Mouse (Mus musculus) T-helper 1 cell (primary cell): ENCODE results near the gene Slc3a2.

Experiments
- in situ Hi-C: fragments of 300-600 bp; cut with MboI, MseI; formaldehyde crosslinking; loops from one replicate; pipeline ENCODE4 v1.15.1; 2025; ENCODE audit warnings: high pct_unique_total_duplicates

Slc3a2 gene

DNA sequence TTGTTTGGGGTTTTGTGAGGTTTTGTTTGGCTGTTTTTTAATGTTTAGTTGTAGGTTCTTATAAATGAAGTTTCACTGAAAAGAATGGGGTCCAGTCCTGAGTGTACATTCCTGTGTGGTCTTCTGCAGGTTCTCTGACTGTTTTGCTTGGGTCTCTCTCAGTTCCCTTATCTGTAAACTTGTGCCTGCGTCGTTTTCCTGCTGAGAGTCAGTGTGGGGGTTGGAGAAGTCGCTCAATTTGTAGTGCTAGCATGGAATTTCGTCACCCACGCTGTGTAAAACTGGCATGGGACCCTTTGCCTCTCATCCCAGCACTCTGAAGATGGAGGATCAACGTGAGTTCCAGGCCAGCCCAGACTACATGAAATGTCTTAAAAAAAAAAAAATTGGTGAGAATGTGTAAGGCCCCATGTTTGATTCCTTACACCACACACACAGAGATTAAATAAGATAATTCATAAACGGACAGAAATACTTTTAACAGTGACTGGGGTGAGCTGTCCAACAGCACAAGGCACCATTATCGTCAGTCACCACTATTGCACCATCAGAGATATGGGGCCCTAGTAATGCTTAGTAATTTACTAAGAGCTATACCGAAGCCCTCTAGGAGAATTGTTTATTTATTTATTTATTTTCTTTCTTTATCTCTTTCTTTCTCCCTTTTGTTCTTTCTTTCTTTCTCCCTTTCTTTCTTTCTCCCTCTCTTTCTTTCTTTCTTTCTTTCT lies 49.7 kb downstream of the Slc3a2 start:
- in situ Hi-C loops = no loop called here

DNA sequence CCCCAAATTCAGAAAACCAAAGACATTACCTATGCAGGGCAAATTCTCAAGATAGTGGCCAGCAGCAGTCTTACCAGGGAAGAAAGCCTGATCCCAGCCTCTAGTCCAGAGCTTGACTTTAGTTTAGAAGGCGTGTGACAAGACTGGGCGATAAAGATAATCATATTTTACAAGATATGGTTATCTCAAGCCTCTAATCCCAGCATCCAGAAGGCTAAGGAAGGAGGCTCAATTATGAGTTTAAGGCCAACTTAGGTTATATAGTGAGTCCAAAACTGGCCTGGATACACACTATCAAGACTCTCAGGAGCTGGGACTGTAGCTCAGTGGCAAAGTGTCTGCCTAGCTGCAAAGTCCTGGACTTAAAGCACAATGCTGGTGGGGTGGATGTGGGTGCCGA lies 50.3 kb downstream of the Slc3a2 start:
- in situ Hi-C loops = no loop called here

DNA sequence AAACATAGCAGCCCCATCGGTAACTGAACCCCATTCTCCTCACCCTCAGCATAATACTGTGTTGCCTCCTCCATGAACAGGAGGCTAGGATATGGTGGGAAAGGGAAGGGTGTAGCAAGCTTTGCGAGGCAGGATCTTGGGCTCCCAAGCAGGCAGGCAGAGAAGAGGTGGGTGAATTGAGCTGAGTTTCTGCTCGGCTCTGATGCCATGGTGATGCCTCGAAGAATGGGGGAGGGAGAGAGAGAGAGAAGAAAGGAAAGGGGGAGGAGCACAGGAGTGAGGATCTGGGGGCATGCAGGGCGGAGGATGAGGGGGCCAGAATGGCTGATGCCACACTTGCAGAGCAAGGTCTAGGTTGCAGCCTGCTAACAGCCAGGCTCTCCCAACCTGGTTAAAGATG lies 57.4 kb downstream of the Slc3a2 start:
- in situ Hi-C loops = no loop called here

DNA sequence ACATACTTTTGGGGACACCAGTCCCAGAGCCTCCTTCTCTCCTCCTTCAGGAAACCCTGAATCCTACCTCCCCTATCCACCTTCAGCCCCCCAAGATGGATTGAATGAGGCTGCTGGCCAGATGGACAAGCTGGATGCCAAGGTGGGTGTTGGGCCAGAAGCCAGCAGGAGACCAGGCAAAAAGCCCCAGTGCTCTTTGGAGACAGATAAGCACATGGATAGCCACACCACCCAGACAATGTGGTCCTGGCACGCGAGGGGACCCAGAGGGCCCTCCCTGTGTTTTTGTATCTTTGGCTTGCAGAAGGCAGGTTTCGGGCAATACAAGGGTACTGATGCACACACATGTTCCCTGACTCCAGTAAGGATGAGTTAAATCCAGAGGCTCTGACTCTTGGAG lies 58.3 kb downstream of the Slc3a2 start:
- in situ Hi-C loops = no loop called here

DNA sequence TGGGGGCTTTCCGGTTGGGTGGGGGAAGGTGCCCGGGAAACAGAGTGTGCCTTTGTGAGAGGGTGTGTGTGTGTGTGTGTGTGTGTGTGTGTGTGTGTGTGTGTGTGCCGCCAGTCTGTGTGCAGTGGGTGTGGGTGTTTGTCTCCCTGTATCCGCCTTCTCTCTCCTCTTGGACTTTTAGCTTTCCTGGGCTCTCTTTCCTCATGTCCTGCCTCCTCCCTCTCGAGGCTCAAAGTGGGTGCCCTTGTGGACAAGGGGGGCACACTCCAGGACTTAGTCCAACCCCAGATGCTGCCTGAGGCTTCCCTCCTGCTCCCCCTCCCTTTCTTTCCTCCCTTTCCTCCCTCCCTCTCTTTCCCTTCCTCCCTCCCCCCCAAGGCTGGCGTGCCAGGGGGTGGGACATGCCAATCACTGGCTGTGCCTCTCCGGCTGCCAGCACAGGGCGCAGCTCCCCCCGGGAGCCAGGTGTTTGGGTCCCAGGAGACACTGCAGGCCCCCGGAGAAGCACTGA lies 59.2 kb downstream of the Slc3a2 start:
- in situ Hi-C loops = no loop called here

DNA sequence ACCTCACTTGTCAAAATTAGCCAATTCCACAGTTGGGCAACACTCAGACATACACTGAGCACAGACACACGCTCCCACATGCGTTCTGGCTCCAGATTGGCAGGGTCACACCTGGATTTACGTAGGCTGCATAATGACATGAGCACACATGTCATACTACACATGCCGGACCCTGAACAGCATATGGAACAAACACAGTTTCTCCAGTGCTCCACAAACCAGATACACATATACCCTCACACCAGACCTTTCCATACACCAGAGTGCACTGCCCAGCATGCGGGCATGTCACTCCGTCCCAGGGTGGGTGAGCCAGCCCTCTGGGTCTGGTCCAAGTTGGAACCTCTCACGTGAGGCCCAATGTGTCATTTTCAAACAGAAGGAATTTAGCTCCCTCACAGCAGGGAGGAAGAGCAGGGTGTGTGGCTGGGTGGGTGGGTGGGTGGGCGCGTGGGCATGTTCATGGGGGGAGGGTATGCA lies 59.8 kb downstream of the Slc3a2 start, which contains the start of gene Chrm1:
TSS of gene Chrm1 (plus strand) at position 430 of the 480 bp plus-strand sequence.
- in situ Hi-C loops = no loop called here

DNA sequence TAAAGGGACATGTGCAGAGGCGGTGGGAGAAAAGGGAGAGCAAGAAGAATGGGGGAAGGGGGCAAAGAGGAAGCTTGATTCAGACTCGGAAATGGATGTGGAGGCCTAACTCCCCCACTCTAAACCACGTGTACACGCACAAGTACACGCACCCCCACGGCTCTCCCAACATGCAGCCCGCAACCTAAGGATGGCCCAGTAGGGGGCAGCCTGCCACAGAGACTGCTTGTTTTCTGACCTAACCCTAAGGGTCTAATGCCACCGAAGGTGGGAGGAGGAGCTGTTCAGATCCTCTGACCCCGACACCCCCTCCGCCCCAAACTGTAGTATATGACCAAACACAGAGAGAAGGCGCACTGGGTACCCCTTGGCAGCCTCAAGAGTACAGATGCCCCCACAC lies 60.8 kb downstream of the Slc3a2 start:
- in situ Hi-C loops = no loop called here

DNA sequence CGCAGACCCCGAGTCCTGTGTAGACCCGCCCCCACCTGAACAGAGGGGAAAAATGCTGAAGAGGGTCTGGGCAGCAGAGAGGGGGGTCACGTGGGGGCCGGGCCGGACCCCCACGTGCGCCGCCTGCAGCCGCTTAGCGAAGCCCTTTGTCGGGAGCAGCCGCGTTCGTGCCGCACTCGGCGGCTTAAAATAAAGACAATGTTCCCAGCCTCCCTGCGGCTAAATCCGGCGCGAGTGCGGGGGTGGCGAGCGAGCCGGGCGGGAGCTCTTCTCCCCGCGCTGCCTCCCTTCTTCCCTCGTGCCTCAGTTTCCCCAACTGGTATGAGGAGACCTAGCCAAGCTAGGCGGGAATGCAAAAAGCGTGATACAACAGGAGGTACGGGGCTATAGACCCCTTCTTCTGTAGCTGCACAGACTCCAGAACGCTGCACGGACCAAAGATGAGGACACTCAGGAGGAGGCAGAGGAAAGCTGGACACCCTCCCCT lies 61.3 kb downstream of the Slc3a2 start:
- in situ Hi-C loops = no loop called here
